Mouse (Mus musculus) forebrain, embryonic 12.5 days (tissue): ENCODE measurements around the gene 2010005H15Rik. TPM values are rescaled to one million over a fixed set of nuclear protein-coding genes. Genes with fewer than 3 reads are reported as not detected.
"Not testable (repeated sequence)": the region's sequence is repeated elsewhere in the genome, so short reads cannot be mapped to it uniquely, and the experiment has no call there.

Experiments used
- ATAC-seq: fragments of 200-750 bp; cut with Nextera tagmentation; 2 replicates; pipeline ENCODE4 v1.8.0; 2017; ENCODE audit warnings: moderate TSS enrichment; ENCODE audit not compliant: low FRiP score
- H3K27ac ChIP-seq: fragments of 300-500 bp; sonication (generic); 2 replicates; pipeline ENCODE4 v1.5.1; 2016; ENCODE audit warnings: mild to moderate bottlenecking
- H3K27me3 ChIP-seq: fragments of 300-500 bp; sonication (generic); 2 replicates; pipeline ENCODE4 v1.6.1; 2016; ENCODE audit warnings: mild to moderate bottlenecking
- H3K36me3 ChIP-seq: fragments of 300-500 bp; sonication (generic); replicated peaks from 2 replicates; pipeline ENCODE4 v1.6.1; 2016; ENCODE audit warnings: mild to moderate bottlenecking
- H3K4me1 ChIP-seq: fragments of 300-500 bp; sonication (generic); 2 replicates; pipeline ENCODE4 v1.6.1; 2016
- H3K4me2 ChIP-seq: fragments of 300-500 bp; sonication (generic); 2 replicates; pipeline ENCODE4 v1.6.1; 2016; ENCODE audit warnings: mild to moderate bottlenecking, moderate library complexity
- H3K4me3 ChIP-seq: fragments of 300-500 bp; sonication (generic); replicated peaks from 2 replicates; pipeline ENCODE4 v1.5.1; 2016; ENCODE audit warnings: mild to moderate bottlenecking
- H3K9ac ChIP-seq: fragments of 300-500 bp; sonication (generic); 2 replicates; pipeline ENCODE4 v1.6.1; 2016; ENCODE audit warnings: mild to moderate bottlenecking
- H3K9me3 ChIP-seq: fragments of 300-500 bp; sonication (generic); 2 replicates; pipeline ENCODE4 v1.6.1; 2016
- WGBS: fragments of 180-500 bp; shearing (Covaris S2); methylation state at CpG from one replicate; pipeline ENCODE4 v1.1.7; 2016; 5-methylcytosine and 5-hydroxymethylcytosine counted together
- polyA plus RNA-seq: library from polyadenylated mRNA; unstranded; fragments of >200 nt; fragmentation: Nextera tagmentation; extraction: Ambion mirVana; gene quantifications from 2 replicates; pipeline ENCODE4 v1.2.1, GENCODE M21; 2016

The 2010005H15Rik gene
- not detected in 2 replicates for polyA plus RNA-seq

DNA sequence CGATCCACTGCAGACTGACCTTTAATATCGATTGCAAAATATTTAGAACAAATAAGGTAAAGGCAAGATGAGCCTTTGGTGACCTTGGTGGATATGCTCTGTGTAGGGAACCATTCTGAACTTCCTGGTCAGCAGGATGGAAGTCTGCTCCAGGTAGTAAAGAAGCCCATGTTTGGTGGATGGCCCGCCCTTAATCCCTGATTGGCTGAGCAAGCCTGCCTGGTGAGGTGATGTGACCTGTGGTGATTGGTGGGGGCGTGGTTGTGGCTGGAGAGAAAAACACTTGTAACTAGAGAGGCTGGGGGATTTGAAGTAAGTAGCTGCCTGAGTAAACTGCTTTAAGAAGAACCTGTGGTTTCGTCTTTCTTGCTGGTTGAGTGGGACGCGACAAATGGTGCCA is at the start of gene 2010005H15Rik:
TSS of gene 2010005H15Rik (plus strand) at position 301 of the 400 bp plus-strand sequence.
- H3K4me3 ChIP-seq, H3K27me3 ChIP-seq, H3K9me3 ChIP-seq, H3K4me1 ChIP-seq, H3K27ac ChIP-seq, H3K4me2 ChIP-seq, H3K9ac ChIP-seq, H3K36me3 ChIP-seq, ATAC-seq: not testable (repeated sequence)
- WGBS: 93% methylated on average over 7 of the region's 7 CpGs

DNA sequence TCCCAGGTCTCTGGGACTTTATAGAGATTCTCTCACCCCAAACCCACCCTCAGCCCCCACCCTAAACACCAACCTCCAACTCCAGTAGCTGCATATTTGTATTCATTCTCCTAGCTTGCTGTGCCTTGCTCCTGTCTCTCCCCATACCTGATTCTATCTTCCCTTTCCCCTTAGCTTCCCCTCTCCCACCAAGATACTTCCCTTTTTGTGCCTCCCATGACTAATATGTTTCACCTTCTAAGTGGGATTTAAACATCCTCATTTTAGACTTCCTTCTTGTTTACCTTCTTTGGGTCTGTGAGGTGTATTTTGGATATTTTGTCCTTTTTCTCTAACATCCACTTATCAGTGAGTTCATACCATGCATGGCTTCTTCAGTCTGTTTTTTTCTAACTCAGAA is 45.2 kb upstream of the 2010005H15Rik start:
- no peaks in the 10 kb centered on the region for H3K9me3 ChIP-seq
- no peak overlapping the region for H3K9ac ChIP-seq
- H3K36me3 ChIP-seq: no peaks in the 10 kb centered on the region
- no peak overlapping the region for H3K27ac ChIP-seq
- no peaks in the 10 kb centered on the region for H3K4me1 ChIP-seq
- H3K4me3 ChIP-seq: no peak overlapping the region
- H3K27me3 ChIP-seq: no peaks in the 10 kb centered on the region
- no peak overlapping the region for H3K4me2 ChIP-seq
- no peak for ATAC-seq

- Histone ChIP-seq H3K27me3 (no peaks in the 10 kb centered on the region), H3K9ac (no peak overlapping the region), H3K4me3 (no peak overlapping the region), H3K4me1 (no peaks in the 10 kb centered on the region), H3K27ac (no peak overlapping the region), H3K36me3 (no peaks in the 10 kb centered on the region), H3K9me3 (no peaks in the 10 kb centered on the region), H3K4me2 (no peak overlapping the region)
- WGBS: 79% methylated on average over 2 of the region's 2 CpGs
- ATAC-seq: no peak
Observed at GRCm38 (mm10) chr16:36179910-36180309, 41.4 kb upstream of the 2010005H15Rik start.

- WGBS: 89% methylated on average over 4 of the region's 4 CpGs
- H3K4me2 ChIP-seq, H3K4me3 ChIP-seq: not testable (repeated sequence)
Observed at GRCm38 (mm10) chr16:36183912-36184311, 37.4 kb upstream of the 2010005H15Rik start, which contains the start of gene Gm5483. Gene Gm5483, plus strand, starts transcription at chr16:36184212.

GRCm38 (mm10) chr16:36199226-36199625 is 22.0 kb upstream of the 2010005H15Rik start:
- 47% methylated on average over 19 of the region's 19 CpGs for WGBS
- no peak overlapping the region for H3K9ac ChIP-seq
- H3K4me1 ChIP-seq: no peaks in the 10 kb centered on the region
- no peak overlapping the region for H3K4me3 ChIP-seq
- H3K27me3 ChIP-seq: no peaks in the 10 kb centered on the region
- H3K4me2 ChIP-seq: peak overlapping the region; percentile 30
- H3K27ac ChIP-seq: no peak overlapping the region
- no peaks in the 10 kb centered on the region for H3K36me3 ChIP-seq
- no peaks in the 10 kb centered on the region for H3K9me3 ChIP-seq
- ATAC-seq: no peak

More at GRCm38 (mm10) chr16:36183912-36184311, 37.4 kb upstream of the 2010005H15Rik start, which contains the start of gene Gm5483:
- not testable (repeated sequence) for H3K9me3 ChIP-seq, H3K27ac ChIP-seq, H3K9ac ChIP-seq, H3K36me3 ChIP-seq, ATAC-seq, H3K4me1 ChIP-seq, H3K27me3 ChIP-seq

DNA sequence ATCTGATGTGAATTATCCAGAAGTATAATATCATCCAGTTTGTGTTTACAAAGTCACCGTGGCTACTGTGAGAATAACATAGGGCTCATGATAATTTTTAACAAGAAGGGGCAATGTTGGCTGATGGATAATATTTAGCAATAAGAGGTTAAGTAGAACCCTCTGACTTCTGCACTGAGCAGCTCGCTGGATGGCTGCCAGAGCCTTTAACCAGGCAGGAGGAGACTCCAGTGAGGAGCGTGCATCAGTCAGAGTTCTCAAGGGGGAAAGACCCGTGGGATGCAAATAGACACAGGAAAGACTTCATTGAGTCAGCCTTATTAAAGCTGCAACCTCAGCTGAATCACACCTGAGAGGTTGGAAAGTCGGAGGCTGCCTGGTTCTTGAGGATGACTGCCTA is 17.4 kb upstream of the 2010005H15Rik start:
- Histone ChIP-seq H3K4me1 (no peaks in the 10 kb centered on the region), H3K9me3 (no peaks in the 10 kb centered on the region), H3K27me3 (no peaks in the 10 kb centered on the region), H3K4me2 (no peak overlapping the region), H3K36me3 (no peaks in the 10 kb centered on the region), H3K4me3 (no peak overlapping the region), H3K9ac (no peak overlapping the region), H3K27ac (no peak overlapping the region)
- no peak for ATAC-seq
- 82% methylated on average over 5 of the region's 5 CpGs for WGBS

DNA sequence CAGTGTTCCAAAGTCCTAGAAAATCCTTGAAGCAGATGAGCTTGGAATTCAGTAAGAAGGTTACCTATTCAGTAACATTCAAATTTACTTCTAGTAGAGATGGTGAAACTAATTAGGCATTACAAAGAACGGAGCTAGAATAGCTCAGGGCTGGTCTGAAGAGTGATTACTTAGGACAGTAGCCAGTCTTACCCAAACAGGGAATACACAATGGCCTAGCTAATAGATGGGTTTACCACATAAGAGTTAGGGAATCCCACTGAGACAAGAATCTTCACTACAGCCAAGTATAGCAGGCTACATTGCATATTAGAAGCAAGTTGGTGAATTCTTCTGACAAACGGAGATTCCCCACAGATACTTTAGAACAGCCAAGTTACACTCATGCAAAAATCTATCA is 15.6 kb upstream of the 2010005H15Rik start:
- H3K9ac ChIP-seq, H3K36me3 ChIP-seq, H3K27me3 ChIP-seq, H3K9me3 ChIP-seq, H3K27ac ChIP-seq, H3K4me3 ChIP-seq, H3K4me2 ChIP-seq, H3K4me1 ChIP-seq, ATAC-seq: not testable (repeated sequence)
- WGBS: 44% methylated on average over 2 of the region's 2 CpGs

DNA sequence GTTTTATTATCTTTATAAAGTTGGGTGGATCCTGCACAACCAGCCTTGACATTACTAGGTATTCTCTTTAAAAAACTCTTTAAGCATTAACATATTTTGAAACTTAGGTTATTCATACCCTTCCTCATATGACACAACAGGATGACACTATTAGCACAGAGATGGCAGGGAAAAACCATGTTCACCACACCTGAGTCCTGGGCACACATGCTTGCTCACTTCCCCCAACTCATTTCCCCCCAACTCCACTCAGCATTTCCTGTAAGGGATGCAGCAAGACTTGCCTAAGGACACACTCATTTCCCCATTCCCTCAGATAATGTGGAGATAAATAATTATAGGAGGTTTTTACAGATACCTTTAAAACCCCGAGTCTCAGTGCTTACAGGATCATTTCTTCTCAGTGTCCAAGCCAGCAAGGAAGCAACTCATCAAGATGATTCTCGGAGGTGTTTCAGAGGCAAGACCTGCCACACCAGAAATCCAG is 11.3 kb upstream of the 2010005H15Rik start, which contains the start of gene Gm5416:
TSS of gene Gm5416 (plus strand) at position 437 of the 487 bp plus-strand sequence.
- no peaks in the 10 kb centered on the region for H3K36me3 ChIP-seq
- H3K4me1 ChIP-seq: no peaks in the 10 kb centered on the region
- H3K4me3 ChIP-seq: no peak within 1 kb of the TSS
- H3K4me2 ChIP-seq: no peak within 1 kb of the TSS
- no peaks in the 10 kb centered on the region for H3K9me3 ChIP-seq
- ATAC-seq: no peak
- no peaks in the 10 kb centered on the region for H3K27me3 ChIP-seq
- H3K27ac ChIP-seq: no peak within 1 kb of the TSS
- 81% methylated on average over 2 of the region's 2 CpGs for WGBS
- no peak within 1 kb of the TSS for H3K9ac ChIP-seq

DNA sequence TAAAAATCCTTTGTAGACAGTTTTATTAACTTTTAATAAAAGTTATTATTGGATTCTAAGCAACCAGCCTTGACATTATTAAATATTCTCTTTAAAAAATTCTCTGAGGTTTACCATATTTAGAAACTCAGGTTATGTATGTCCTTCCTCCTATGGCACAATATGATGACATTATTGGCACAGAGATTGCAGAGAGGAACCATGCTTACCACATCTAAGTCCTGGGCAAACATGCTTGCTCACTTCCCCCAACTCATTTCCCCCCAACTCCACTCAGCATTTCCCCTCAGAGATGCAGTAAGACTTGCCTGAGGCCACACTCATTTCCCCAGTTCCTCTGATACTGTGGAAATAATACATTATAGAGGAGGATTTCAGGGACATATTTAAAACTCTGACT is 39.3 kb downstream of the 2010005H15Rik start:
- H3K9ac ChIP-seq, ATAC-seq, H3K4me3 ChIP-seq, H3K27me3 ChIP-seq, H3K4me1 ChIP-seq, H3K9me3 ChIP-seq, H3K27ac ChIP-seq, H3K4me2 ChIP-seq, H3K36me3 ChIP-seq: not testable (repeated sequence)

DNA sequence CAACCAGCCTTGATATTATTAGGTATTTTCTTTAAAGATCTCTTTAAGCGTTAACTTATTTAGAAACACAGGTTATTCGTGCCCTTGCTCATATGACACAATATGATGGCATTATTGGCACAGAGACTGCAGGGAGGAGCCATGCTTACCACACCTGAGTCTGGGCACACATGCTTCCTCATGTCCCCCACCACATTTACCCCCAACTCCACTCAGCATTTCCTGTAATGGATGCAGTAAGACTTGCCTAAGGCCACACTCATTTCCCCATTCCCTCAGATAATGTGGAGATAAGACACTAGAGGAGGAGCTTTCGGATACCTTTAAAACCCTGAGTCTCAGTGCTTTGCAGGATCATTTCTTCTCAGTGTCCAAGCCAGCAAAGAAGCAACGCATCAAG is 55.5 kb downstream of the 2010005H15Rik start, which contains the start of gene Stfa1:
TSS of gene Stfa1 (plus strand) at position 156 of the 400 bp plus-strand sequence.
- not testable (repeated sequence) for H3K4me3 ChIP-seq, H3K36me3 ChIP-seq, H3K4me1 ChIP-seq, H3K9me3 ChIP-seq, H3K27me3 ChIP-seq, H3K9ac ChIP-seq, H3K4me2 ChIP-seq, ATAC-seq, H3K27ac ChIP-seq
- 87% methylated on average over 4 of the region's 4 CpGs for WGBS

GRCm38 (mm10) chr16:36289140-36289539 is 67.9 kb downstream of the 2010005H15Rik start:
- no peak for ATAC-seq
- no peaks in the 10 kb centered on the region for H3K4me1 ChIP-seq
- H3K27me3 ChIP-seq: no peaks in the 10 kb centered on the region
- no peak overlapping the region for H3K9ac ChIP-seq
- 90% methylated on average over 4 of the region's 4 CpGs for WGBS
- no peak overlapping the region for H3K27ac ChIP-seq
- H3K36me3 ChIP-seq: no peaks in the 10 kb centered on the region
- no peak overlapping the region for H3K4me3 ChIP-seq
- H3K4me2 ChIP-seq: no peak overlapping the region
- H3K9me3 ChIP-seq: no peaks in the 10 kb centered on the region
